Mouse (Mus musculus): ENCODE data around the gene Gm10300. TPM values are rescaled to one million over a fixed set of nuclear protein-coding genes. Genes with fewer than 3 reads are reported as not detected.

Gene Gm10300
- total and polyA plus RNA-seq, 3 experiments, result 0.08 TPM; not detected in 2

DNA sequence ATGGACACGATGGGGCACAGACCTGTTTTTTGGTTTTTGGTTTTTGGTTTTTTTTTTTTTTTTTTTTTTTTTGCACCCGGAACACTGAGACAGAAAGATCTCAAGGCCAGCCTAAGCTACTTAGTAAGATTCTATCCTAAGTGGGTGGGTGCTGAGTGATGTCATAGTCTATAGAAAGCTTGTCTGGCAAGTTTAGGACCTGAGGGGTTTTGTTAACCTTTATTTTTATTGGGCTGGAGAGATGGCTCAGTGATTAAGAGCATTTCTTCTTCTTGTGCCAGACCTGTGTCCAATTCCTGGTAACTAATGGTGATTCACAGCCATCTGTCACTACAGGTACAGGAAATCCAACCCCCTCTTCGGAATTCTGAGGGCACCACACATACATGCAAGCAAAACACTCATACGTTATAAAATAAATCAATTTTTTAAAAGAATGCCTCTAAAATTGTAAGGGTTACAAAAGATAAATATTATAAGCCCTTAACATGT, 6.0 kb downstream of the Gm10300 start:
- in situ Hi-C loops (cut with MboI; ENCODE audit: low pct_ligation_motif_present, low pct_unique_long_range_greater_than_20kb, low sequenced_read_pairs), result loop anchor here (25.0 kb wide), 1 partner anchor 432 kb away; the partner anchor contains the start of gene Sesn2

DNA sequence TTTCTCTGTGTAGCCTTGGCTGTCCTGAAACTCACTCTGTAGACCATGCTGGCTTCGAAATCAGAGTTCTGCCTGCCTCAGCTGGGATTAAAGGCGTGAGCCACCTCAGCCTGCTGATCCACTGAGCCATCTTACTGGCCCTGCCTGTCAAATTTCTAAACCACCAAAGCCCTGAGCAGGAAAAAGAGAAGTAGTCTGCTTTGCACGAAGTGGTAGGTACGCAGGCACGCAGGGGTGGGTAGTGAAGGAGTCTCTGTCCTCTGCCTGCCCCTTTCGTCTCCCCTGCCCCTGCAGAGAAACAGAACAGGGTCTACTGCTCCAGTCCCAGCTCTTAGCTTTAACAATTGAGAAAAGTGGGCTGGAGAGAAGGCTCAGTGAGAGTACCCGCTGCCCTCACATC, 10.6 kb downstream of the Gm10300 start:
- no peak for DNase-seq (ENCODE audit: extremely low read depth)
- TF ChIP-seq SIN3A (IDR thresholded peaks at IDR 0.05; ENCODE audit: low read length) (no peak), MXI1 (IDR thresholded peaks at IDR 0.05; ENCODE audit: low read depth, low read length) (no peak), HCFC1 (IDR thresholded peaks at IDR 0.05; ENCODE audit: low read depth, low read length) (no peak), EP300 (IDR thresholded peaks at IDR 0.05; ENCODE audit: low read length) (no peak), ETS1 (conservative IDR thresholded peaks at IDR 0.05; ENCODE audit: low read depth, low read length) (no peak), USF2 (conservative IDR thresholded peaks at IDR 0.05; ENCODE audit: low read depth, low read length) (no peak), ZC3H11A (IDR thresholded peaks at IDR 0.05; ENCODE audit: low read depth, low read length) (no peak), SMC3 (IDR thresholded peaks at IDR 0.05; ENCODE audit: low read depth, low read length) (no peak), UBTF (IDR thresholded peaks at IDR 0.05; ENCODE audit: low read depth, low read length) (no peak)
- H3K4me3 ChIP-seq (replicated peaks in 1 of 3; ENCODE audit: low read depth in 2 of 3, low read length in 2 of 3, poor library complexity in 1 of 3), result no peak overlapping the region
- H3K27me3 ChIP-seq (replicated peaks), result no peaks in the 10 kb centered on the region
- H3K9me3 ChIP-seq (replicated peaks; ENCODE audit: low read length), result no peaks in the 10 kb centered on the region
- dilution Hi-C loops (cut with MboI; ENCODE audit: extremely low pct_ligation_motif_present, extremely low pct_unique_long_range_greater_than_20kb, low sequenced_read_pairs), result no loop called here
- no peak overlapping the region for H3K4me2 ChIP-seq (ENCODE audit: insufficient read depth, low read depth, poor library complexity, severe bottlenecking)
- H3K4me1 ChIP-seq (ENCODE audit: control insufficient read depth in 1 of 2, insufficient read depth in 2 of 2), result no peaks in the 10 kb centered on the region
- in situ Hi-C loops (cut with MboI; ENCODE audit: low pct_ligation_motif_present, low pct_unique_long_range_greater_than_20kb, low sequenced_read_pairs), result loop anchor here (25.0 kb wide), 1 partner anchor 427 kb away; the partner anchor contains the start of gene Sesn2
- no peaks in the 10 kb centered on the region for H3K36me3 ChIP-seq (replicated peaks in 1 of 2; ENCODE audit: control insufficient read depth in 1 of 2, insufficient read depth in 1 of 2, low read length in 1 of 2)
- no peaks in the 10 kb centered on the region for H3K79me2 ChIP-seq (replicated peaks; ENCODE audit: control insufficient read depth, extremely low read depth, insufficient read depth, poor library complexity, severe bottlenecking)
- no peak overlapping the region for H3K9ac ChIP-seq (ENCODE audit: insufficient read depth, low read depth)
- H3K27ac ChIP-seq (ENCODE audit: insufficient read depth, low read depth), result no peak overlapping the region

More for the DNA sequence above, 6.0 kb downstream of the Gm10300 start:
- Histone ChIP-seq H3K79me2 (replicated peaks; ENCODE audit: control insufficient read depth, extremely low read depth, insufficient read depth, poor library complexity, severe bottlenecking) (no peaks in the 10 kb centered on the region), H3K4me3 (replicated peaks in 1 of 3; ENCODE audit: low read depth in 2 of 3, low read length in 2 of 3, poor library complexity in 1 of 3) (no peak overlapping the region), H3K4me1 (ENCODE audit: control insufficient read depth in 1 of 2, insufficient read depth in 2 of 2) (peaks cover 4 to 25% of the 10 kb centered on the region in 2 experiments), H3K27ac (ENCODE audit: insufficient read depth, low read depth) (no peak overlapping the region), H3K9me3 (replicated peaks; ENCODE audit: low read length) (no peaks in the 10 kb centered on the region), H3K27me3 (replicated peaks) (no peaks in the 10 kb centered on the region), H3K36me3 (replicated peaks in 1 of 2; ENCODE audit: control insufficient read depth in 1 of 2, insufficient read depth in 1 of 2, low read length in 1 of 2) (no peaks in the 10 kb centered on the region), H3K4me2 (ENCODE audit: insufficient read depth, low read depth, poor library complexity, severe bottlenecking) (no peak overlapping the region), H3K9ac (ENCODE audit: insufficient read depth, low read depth) (no peak overlapping the region)
- TF ChIP-seq USF1 (IDR thresholded peaks at IDR 0.05; ENCODE audit: low read depth, low read length) (no peak), JUN (IDR thresholded peaks at IDR 0.05; ENCODE audit: insufficient read depth, low read depth, low read length) (no peak), BHLHE40 (IDR thresholded peaks at IDR 0.05; ENCODE audit: low read depth, low read length) (no peak), MAZ (IDR thresholded peaks at IDR 0.05; ENCODE audit: low read depth, low read length) (no peak), GABPA (IDR thresholded peaks at IDR 0.05; ENCODE audit: insufficient replicate concordance, low read depth, low read length) (no peak), JUND (conservative IDR thresholded peaks at IDR 0.05; ENCODE audit: low read depth, low read length) (no peak), NELFE (IDR thresholded peaks at IDR 0.05; ENCODE audit: low read depth, low read length) (no peak), TBP (conservative IDR thresholded peaks at IDR 0.05; ENCODE audit: low read depth, low read length) (no peak), ZKSCAN1 (IDR thresholded peaks at IDR 0.05; ENCODE audit: borderline replicate concordance, low read depth, low read length) (no peak), ZC3H11A (IDR thresholded peaks at IDR 0.05; ENCODE audit: low read depth, low read length) (no peak)
- DNase-seq (ENCODE audit: extremely low read depth), result no peak
- dilution Hi-C loops (cut with MboI; ENCODE audit: extremely low pct_ligation_motif_present, extremely low pct_unique_long_range_greater_than_20kb, low sequenced_read_pairs), result no loop called here

Measured in CH12.LX (cell line).